Mouse (Mus musculus): ENCODE results near the gene Apoo. TPM values are rescaled to one million over a fixed set of nuclear protein-coding genes. Genes with fewer than 3 reads are reported as not detected.
A peak's percentile ranks its signal among the peaks of the same experiment; 100 is the strongest.
"Not testable (repeated sequence)": the region's sequence is repeated elsewhere in the genome, so short reads cannot be mapped to it uniquely, and the experiment has no call there.

Gene Apoo
- 40.5 and 45.1 TPM in 2 replicates for polyA plus RNA-seq (2015; fragmentation: Nextera tagmentation; extraction: Ambion mirVana)

DNA sequence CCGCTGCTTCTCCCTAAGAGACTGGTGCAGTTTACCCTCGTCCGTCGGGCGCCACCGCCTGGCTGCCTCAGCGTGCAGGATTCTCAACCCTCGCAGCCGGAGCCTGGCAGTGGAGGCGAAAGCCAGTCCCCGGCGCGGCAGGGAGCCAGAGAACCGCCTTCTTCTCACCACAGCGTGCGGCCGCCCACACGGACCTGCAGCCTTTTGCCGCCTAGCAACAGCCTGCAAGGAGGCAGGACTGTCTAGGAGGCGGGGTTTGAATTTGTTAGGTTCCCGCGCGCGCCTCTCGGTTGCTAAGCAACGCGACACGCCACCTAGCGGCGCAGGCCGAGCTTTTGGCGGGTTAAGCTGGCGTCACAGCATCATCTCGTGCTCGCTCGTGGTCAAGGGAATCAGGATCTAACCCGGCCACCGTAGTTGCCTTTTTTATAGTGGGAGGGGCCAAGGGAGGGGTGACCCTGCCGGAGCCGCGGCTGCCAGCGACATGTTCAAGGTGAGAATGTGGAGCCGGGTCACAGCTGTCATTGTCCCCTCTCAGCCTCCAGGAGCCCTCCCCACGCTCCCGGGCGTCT lies at the start of gene Apoo, which contains the start of gene Fam90a1b:
Gene Apoo (plus strand): TSS at position 448 of the 572 bp plus-strand sequence.
Gene Fam90a1b (minus strand): TSS at position 108 of the 572 bp plus-strand sequence.
- ATAC-seq (ENCODE audit: low read depth): peak; percentile 98
- H3K4me2 ChIP-seq (ENCODE audit: low read depth, low read length): peak within 1 kb of the TSS; percentile 71
- peak within 1 kb of the TSS; percentile 50; the same call in 1 of the 2 replicates for H3K27ac ChIP-seq (ENCODE audit: low read length)
- peak within 1 kb of the TSS; percentile 72 for H3K9ac ChIP-seq (ENCODE audit: low read depth, low read length)
- WGBS (ENCODE audit: insufficient replicate concordance): 18% methylated on average over 46 of the region's 46 CpGs
- H3K9me3 ChIP-seq (replicated peaks; ENCODE audit: control insufficient read depth, low read length): no peaks in the 10 kb centered on the region
- peaks cover 37% of the 10 kb centered on the region for H3K27me3 ChIP-seq (ENCODE audit: control insufficient read depth, insufficient read depth, low read depth, low read length)
- H3K4me3 ChIP-seq (ENCODE audit: low read depth, low read length): peak within 1 kb of the TSS; percentile 79
- H3K4me1 ChIP-seq (ENCODE audit: control insufficient read depth, low read depth, low read length): peaks cover 3% of the 10 kb centered on the region; the same call in 1 of the 2 replicates
- no peaks in the 10 kb centered on the region for H3K36me3 ChIP-seq (ENCODE audit: control insufficient read depth, insufficient read depth)

DNA sequence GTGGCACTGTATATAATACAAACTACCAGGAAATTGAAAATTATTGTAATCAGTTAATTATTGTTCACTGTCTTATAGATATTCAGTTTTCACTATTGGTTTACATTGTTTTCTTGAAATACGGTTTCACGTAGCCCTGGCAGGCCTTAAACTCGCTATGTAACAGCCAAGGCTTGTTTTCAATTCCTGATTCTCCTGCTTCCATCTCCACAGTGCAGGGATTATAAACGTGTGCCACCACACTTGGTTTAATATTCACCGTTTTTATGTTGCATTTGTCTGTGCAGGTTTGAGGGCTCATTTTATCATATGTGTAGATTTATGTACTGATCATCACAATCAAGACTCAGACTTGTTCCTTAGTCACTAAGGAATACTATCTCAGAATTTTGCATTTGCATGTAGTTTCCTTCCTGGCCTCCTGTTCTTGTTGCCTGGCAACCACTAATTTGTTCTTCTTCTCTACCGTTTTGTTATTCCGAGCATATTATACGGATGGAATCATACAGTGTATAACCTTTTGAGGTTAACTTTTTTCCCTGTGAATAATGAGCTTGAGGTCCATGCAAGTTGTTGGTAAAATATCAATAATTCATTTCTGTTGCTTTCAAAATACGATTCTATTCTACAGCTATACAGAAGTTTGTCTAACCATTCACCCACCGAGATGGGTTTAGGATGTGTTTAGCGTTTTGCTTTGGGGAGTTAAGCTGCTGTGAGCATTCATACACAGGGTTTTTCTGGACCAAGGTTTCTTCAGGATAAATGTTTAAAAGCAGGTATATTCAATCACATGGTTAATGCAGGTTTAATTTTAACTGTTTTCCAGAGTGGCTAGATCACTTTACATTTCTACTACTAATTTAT lies 45.6 kb upstream of the Apoo start:
- no peak overlapping the region for H3K4me2 ChIP-seq (ENCODE audit: low read depth, low read length)
- no peaks in the 10 kb centered on the region for H3K36me3 ChIP-seq (ENCODE audit: control insufficient read depth, insufficient read depth)
- H3K27ac ChIP-seq (ENCODE audit: low read length): no peak overlapping the region
- no peaks in the 10 kb centered on the region for H3K4me1 ChIP-seq (ENCODE audit: control insufficient read depth, low read depth, low read length)
- H3K9me3 ChIP-seq (replicated peaks; ENCODE audit: control insufficient read depth, low read length): no peaks in the 10 kb centered on the region
- H3K4me3 ChIP-seq (ENCODE audit: low read depth, low read length): no peak overlapping the region
- H3K27me3 ChIP-seq (ENCODE audit: control insufficient read depth, insufficient read depth, low read depth, low read length): no peaks in the 10 kb centered on the region; the same call in none of the 2 replicates
- no peak overlapping the region for H3K9ac ChIP-seq (ENCODE audit: low read depth, low read length)
- ATAC-seq (ENCODE audit: low read depth): no peak
- 68% methylated on average over 11 of the region's 11 CpGs for WGBS (ENCODE audit: insufficient replicate concordance)

DNA sequence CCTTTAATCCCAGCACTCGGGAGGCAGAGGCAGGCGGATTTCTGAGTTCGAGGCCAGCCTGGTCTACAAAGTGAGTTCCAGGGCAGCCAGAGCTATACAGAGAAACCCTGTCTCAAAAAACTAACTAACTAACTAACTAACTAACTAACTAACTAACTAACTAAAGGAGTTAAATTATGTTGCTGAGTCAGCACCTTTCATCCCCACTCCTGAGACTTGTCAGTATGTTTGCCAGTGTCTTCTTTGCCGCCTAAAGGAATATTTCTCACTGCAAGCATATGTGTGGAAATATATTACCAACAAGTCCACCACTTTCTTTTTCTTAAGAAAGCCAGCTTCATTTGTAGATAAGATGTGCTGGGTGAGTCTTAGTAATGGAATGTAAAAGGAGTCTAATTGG lies 23.3 kb upstream of the Apoo start:
- WGBS (ENCODE audit: insufficient replicate concordance): 75% methylated on average over 4 of the region's 4 CpGs

DNA sequence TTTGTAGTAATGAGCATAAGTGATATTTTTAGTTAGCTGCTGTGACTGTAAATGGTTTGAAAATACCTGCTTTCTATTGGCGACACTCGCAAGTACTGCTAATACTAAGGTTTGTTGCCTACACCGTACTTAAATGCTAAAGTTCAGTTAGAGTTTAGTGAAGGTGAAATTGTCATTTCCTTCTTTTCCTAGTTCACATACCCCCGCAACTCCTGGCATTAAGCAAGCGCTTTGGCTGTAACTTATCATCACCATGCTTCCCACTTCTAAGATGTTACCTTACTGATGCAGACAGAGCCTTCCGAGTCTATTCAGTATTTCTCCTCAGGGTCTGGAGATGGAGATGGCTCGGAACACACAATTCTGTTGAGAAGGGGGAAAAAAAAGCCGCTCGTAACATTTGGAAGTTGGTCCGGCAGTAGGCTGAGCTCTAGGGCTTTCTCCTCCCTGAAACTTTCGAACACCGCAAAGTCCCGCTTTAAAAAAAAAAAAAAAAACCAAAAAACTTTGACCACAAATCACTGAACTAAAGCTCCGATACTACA lies 1.5 kb upstream of the Apoo start:
- peaks cover 3% of the 10 kb centered on the region; the same call in 1 of the 2 replicates for H3K4me1 ChIP-seq (ENCODE audit: control insufficient read depth, low read depth, low read length)
- H3K27me3 ChIP-seq (ENCODE audit: control insufficient read depth, insufficient read depth, low read depth, low read length): peaks cover 37% of the 10 kb centered on the region
- no peak overlapping the region for H3K27ac ChIP-seq (ENCODE audit: low read length)
- WGBS (ENCODE audit: insufficient replicate concordance): 20% methylated on average over 14 of the region's 14 CpGs
- no peak for ATAC-seq (ENCODE audit: low read depth)
- H3K4me3 ChIP-seq (ENCODE audit: low read depth, low read length): no peak overlapping the region
- H3K36me3 ChIP-seq (ENCODE audit: control insufficient read depth, insufficient read depth): no peaks in the 10 kb centered on the region
- H3K9me3 ChIP-seq (replicated peaks; ENCODE audit: control insufficient read depth, low read length): no peaks in the 10 kb centered on the region
- peak overlapping the region; percentile 71 for H3K4me2 ChIP-seq (ENCODE audit: low read depth, low read length)
- H3K9ac ChIP-seq (ENCODE audit: low read depth, low read length): no peak overlapping the region

More for the DNA sequence above, 23.3 kb upstream of the Apoo start:
- not testable (repeated sequence) for H3K4me1 ChIP-seq (ENCODE audit: control insufficient read depth, low read depth, low read length); H3K36me3 ChIP-seq (ENCODE audit: control insufficient read depth, insufficient read depth); H3K4me2 ChIP-seq (ENCODE audit: low read depth, low read length); ATAC-seq (ENCODE audit: low read depth); H3K27me3 ChIP-seq (ENCODE audit: control insufficient read depth, insufficient read depth, low read depth, low read length); H3K9ac ChIP-seq (ENCODE audit: low read depth, low read length); H3K4me3 ChIP-seq (ENCODE audit: low read depth, low read length); H3K9me3 ChIP-seq (replicated peaks; ENCODE audit: control insufficient read depth, low read length); H3K27ac ChIP-seq (ENCODE audit: low read length)

DNA sequence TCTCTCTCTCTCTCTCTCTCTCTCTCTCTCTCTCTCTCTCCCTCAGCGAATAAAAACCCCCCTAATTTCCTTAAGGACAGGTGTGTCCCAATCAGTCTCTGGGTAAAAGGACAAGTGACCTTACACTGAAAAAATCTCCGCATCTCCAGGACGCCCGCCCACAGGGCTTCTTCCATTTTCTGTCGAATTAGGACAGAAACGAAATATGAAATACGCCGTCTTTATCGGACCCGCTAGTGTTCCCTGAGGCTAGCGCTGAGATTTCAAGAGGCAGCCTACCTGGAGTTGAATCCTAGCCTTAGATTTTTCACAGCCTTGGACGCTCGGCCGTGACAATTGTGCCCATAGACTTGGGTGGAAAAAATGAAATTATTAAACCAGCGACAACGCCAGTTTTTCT lies 888 bp upstream of the Apoo start:
- Histone ChIP-seq H3K4me1 (ENCODE audit: control insufficient read depth, low read depth, low read length) (peaks cover 3% of the 10 kb centered on the region; the same call in 1 of the 2 replicates), H3K4me3 (ENCODE audit: low read depth, low read length) (peak overlapping the region; percentile 79), H3K4me2 (ENCODE audit: low read depth, low read length) (peak overlapping the region; percentile 71), H3K27me3 (ENCODE audit: control insufficient read depth, insufficient read depth, low read depth, low read length) (peaks cover 37% of the 10 kb centered on the region), H3K27ac (ENCODE audit: low read length) (no peak overlapping the region), H3K36me3 (ENCODE audit: control insufficient read depth, insufficient read depth) (no peaks in the 10 kb centered on the region), H3K9me3 (replicated peaks; ENCODE audit: control insufficient read depth, low read length) (no peaks in the 10 kb centered on the region), H3K9ac (ENCODE audit: low read depth, low read length) (no peak overlapping the region)
- ATAC-seq (ENCODE audit: low read depth): no peak
- 13% methylated on average over 16 of the region's 16 CpGs for WGBS (ENCODE audit: insufficient replicate concordance)

DNA sequence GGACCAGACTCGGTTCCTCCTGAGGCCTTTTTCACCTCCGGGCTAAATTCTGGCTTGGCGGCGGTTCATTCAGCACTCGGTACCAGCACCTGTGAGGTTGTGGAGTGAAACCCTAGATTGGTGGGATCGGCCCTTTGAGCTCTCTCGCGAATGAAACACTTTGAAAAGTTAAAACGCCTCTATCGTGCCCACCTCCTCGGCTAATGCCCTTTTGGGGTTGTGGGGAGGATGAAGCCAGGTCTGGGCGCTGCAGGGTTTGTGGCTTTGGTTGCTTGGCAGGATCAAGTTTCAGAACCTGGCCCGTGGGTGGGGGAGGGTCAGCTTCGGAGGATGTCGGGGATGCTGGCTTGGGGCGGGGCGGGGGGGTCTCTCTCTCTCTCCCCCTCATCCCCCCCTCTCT lies 331 bp downstream of the Apoo start:
- Histone ChIP-seq H3K36me3 (ENCODE audit: control insufficient read depth, insufficient read depth) (no peaks in the 10 kb centered on the region), H3K27me3 (ENCODE audit: control insufficient read depth, insufficient read depth, low read depth, low read length) (peaks cover 34% of the 10 kb centered on the region), H3K9ac (ENCODE audit: low read depth, low read length) (peak overlapping the region; percentile 72), H3K4me1 (ENCODE audit: control insufficient read depth, low read depth, low read length) (peaks cover 3% of the 10 kb centered on the region; the same call in 1 of the 2 replicates), H3K4me2 (ENCODE audit: low read depth, low read length) (peak overlapping the region; percentile 64), H3K4me3 (ENCODE audit: low read depth, low read length) (peak overlapping the region; percentile 79), H3K27ac (ENCODE audit: low read length) (peak overlapping the region; percentile 50; the same call in 1 of the 2 replicates), H3K9me3 (replicated peaks; ENCODE audit: control insufficient read depth, low read length) (no peaks in the 10 kb centered on the region)
- no peak; the same call in 1 of the 2 replicates for ATAC-seq (ENCODE audit: low read depth)
- 20% methylated on average over 17 of the region's 17 CpGs for WGBS (ENCODE audit: insufficient replicate concordance)

DNA sequence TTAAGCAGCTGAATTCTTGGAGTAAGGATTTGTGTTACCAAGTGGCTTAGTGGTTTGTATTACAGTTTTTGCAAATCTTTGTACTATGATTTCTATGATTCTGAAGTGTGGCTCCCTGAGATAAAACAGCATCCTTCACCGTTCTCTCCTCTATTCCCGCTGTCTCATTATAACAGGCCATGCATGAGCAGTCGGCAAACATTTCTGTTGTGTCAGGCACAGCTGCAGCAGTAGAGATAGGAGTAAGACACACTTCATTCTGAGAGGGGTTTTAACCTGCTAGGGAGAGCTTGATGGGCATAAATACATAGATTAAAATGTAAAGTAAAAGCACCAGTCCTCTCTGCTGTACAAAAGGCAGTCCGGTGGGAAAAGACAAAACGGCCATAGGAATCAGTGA lies 11.8 kb downstream of the Apoo start:
- no peaks in the 10 kb centered on the region; the same call in 1 of the 2 replicates for H3K27me3 ChIP-seq (ENCODE audit: control insufficient read depth, insufficient read depth, low read depth, low read length)
- H3K9ac ChIP-seq (ENCODE audit: low read depth, low read length): no peak overlapping the region
- no peak overlapping the region for H3K27ac ChIP-seq (ENCODE audit: low read length)
- no peak overlapping the region for H3K4me2 ChIP-seq (ENCODE audit: low read depth, low read length)
- no peaks in the 10 kb centered on the region; the same call in none of the 2 replicates for H3K36me3 ChIP-seq (ENCODE audit: control insufficient read depth, insufficient read depth)
- ATAC-seq (ENCODE audit: low read depth): no peak
- no peaks in the 10 kb centered on the region for H3K9me3 ChIP-seq (replicated peaks; ENCODE audit: control insufficient read depth, low read length)
- no peaks in the 10 kb centered on the region for H3K4me1 ChIP-seq (ENCODE audit: control insufficient read depth, low read depth, low read length)
- no peak overlapping the region for H3K4me3 ChIP-seq (ENCODE audit: low read depth, low read length)
- WGBS (ENCODE audit: insufficient replicate concordance): 54% methylated on average over 5 of the region's 5 CpGs

DNA sequence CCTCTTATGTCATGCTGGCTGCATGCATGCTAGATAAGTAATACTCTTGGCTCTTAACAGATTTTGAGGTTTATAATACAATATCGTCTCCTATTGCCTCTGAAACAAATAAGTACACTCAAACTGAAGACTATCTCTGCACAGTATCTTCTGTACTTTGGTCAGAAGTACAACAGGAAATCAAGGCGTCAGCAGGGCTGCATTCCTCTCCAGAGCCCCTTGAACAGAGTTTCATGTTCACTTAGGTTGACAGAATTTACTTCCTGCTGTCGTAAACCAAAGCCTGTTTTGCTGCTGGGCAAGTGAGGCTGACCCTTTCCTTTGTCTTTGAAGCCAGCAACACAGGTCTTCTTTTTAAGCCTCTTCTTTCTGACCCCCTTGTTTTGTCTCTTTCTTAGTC lies 42.1 kb downstream of the Apoo start:
- ATAC-seq (ENCODE audit: low read depth): no peak
- Histone ChIP-seq H3K4me2 (ENCODE audit: low read depth, low read length) (no peak overlapping the region), H3K9me3 (replicated peaks; ENCODE audit: control insufficient read depth, low read length) (no peaks in the 10 kb centered on the region), H3K4me3 (ENCODE audit: low read depth, low read length) (no peak overlapping the region), H3K27me3 (ENCODE audit: control insufficient read depth, insufficient read depth, low read depth, low read length) (no peaks in the 10 kb centered on the region; the same call in 1 of the 2 replicates), H3K36me3 (ENCODE audit: control insufficient read depth, insufficient read depth) (no peaks in the 10 kb centered on the region), H3K9ac (ENCODE audit: low read depth, low read length) (no peak overlapping the region), H3K4me1 (ENCODE audit: control insufficient read depth, low read depth, low read length) (no peaks in the 10 kb centered on the region), H3K27ac (ENCODE audit: low read length) (no peak overlapping the region)
- 37% methylated on average over 3 of the region's 3 CpGs for WGBS (ENCODE audit: insufficient replicate concordance)
